Mouse (Mus musculus) frontal cortex, adult (tissue): ENCODE data around the gene Abcb10.

Experiments used
- ATAC-seq: cut with Nextera tagmentation; 2 replicates; pipeline ENCODE4 v1.9.2; 2017; ENCODE audit warnings: mild to moderate bottlenecking, moderate library complexity, mixed read lengths; ENCODE audit not compliant: low TSS enrichment

Gene Abcb10

DNA sequence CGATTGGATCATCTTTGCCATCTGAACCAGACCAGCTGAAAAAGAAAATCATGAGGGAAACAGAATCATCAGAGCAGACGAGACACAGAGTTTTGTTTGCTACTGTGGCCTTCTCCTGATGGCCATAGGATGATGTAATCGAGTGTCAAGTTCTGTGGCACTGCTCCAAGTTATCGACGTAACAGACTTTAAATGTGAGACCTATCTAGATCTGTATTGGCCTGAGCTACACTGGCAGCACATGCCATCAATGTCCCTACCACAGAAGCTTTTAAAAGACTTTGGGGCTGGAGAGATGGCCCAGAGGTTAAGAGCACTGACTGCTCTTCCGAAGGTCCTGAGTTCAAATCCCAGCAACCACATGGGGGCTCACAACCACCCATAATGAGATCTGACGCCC is 80.3 kb downstream of the Abcb10 start:
- ATAC-seq, result no peak
